Mouse (Mus musculus) bone marrow macrophage, adult 2 months (primary cell): ENCODE results near the gene Nectin1. TPM values are rescaled to one million over a fixed set of nuclear protein-coding genes. Genes with fewer than 3 reads are reported as not detected.

Experiments used
- H3K27ac ChIP-seq: 2 replicates; pipeline ENCODE4 v1.5.1; 2012; ENCODE audit warnings: low read depth, low read length; ENCODE audit not compliant: insufficient read depth
- H3K4me1 ChIP-seq: 2 replicates; pipeline ENCODE4 v1.6.1; 2012; ENCODE audit warnings: low read length; ENCODE audit not compliant: control insufficient read depth, insufficient read depth
- H3K4me3 ChIP-seq: 2 replicates; pipeline ENCODE4 v1.5.1; 2012; ENCODE audit warnings: mild to moderate bottlenecking, low read length, moderate library complexity; ENCODE audit not compliant: insufficient read depth
- CTCF ChIP-seq: IDR thresholded peaks from 2 replicates; pipeline ENCODE4 v1.5.1; 2012; ENCODE audit warnings: low read depth, mild to moderate bottlenecking, low read length, moderate library complexity
- POLR2A ChIP-seq: IDR thresholded peaks from 2 replicates; pipeline ENCODE4 v1.6.1; 2012; ENCODE audit warnings: mild to moderate bottlenecking, low read depth, low read length, borderline replicate concordance
- polyA plus RNA-seq: library from polyadenylated mRNA; stranded (reverse); fragments of >200 nt; gene quantifications from 2 replicates; pipeline ENCODE4 v1.2.4, GENCODE M21; 2012; ENCODE audit not compliant: missing spikeins, insufficient read depth, insufficient read length

Nectin1 gene
- polyA plus RNA-seq, 1 experiment = 12.9 TPM

DNA sequence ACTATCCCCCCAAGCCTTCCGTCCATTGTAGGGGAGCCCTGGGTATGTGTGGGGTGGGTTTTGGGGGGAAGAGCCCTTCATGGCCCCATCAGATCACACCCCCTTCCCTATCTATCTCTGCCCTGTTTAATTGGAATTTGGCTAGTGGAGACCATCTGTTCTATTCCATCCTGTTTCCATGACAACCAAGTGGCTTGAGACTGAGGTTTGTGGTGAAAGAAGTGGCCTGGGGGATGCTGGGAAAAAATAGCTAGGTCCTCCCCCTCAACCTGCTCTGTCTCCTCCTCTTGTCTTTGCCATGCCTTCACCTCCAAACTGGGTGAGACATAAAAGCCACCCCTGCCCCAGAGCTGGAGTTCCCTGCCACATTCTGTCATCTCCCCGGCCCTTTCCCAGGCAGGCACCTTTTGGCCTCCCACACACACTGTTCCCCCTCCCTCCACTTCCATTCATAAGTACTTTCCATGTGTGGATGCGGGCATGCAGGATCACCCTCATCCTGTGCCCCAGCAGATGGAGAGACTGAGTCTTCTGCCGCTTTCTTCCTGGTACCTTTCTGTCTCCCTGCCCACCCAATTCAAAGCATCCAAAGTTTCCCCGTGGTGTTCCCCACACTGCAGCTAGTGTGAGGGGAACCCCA, 17.5 kb downstream of the Nectin1 start:
- Histone ChIP-seq H3K4me3 (no peak overlapping the region), H3K4me1 (no peaks in the 10 kb centered on the region), H3K27ac (no peak overlapping the region)
- TF ChIP-seq CTCF (no peak), POLR2A (no peak)

DNA sequence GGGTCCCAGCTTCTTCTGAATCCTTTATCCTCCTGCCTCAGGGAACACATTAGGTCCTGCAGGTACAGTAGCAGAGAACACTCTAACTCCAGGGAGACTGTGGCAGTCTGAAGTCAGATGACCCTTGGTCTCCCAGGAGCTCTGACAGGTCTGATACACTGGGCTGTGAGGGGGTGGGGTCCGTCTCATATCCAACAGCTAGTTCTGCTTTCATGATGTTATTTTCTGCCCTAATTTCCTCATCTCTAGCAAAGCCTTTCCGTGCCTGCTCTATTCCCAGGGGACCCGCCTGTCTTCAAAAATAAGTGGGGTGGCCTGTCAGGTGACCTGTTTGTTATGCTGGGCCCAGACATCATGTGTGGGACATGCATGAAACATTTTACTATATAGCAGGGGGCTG, 18.2 kb downstream of the Nectin1 start:
- Histone ChIP-seq H3K4me1 (no peaks in the 10 kb centered on the region), H3K27ac (no peak overlapping the region), H3K4me3 (no peak overlapping the region)
- no peak for TF ChIP-seq POLR2A
- no peak for TF ChIP-seq CTCF

DNA sequence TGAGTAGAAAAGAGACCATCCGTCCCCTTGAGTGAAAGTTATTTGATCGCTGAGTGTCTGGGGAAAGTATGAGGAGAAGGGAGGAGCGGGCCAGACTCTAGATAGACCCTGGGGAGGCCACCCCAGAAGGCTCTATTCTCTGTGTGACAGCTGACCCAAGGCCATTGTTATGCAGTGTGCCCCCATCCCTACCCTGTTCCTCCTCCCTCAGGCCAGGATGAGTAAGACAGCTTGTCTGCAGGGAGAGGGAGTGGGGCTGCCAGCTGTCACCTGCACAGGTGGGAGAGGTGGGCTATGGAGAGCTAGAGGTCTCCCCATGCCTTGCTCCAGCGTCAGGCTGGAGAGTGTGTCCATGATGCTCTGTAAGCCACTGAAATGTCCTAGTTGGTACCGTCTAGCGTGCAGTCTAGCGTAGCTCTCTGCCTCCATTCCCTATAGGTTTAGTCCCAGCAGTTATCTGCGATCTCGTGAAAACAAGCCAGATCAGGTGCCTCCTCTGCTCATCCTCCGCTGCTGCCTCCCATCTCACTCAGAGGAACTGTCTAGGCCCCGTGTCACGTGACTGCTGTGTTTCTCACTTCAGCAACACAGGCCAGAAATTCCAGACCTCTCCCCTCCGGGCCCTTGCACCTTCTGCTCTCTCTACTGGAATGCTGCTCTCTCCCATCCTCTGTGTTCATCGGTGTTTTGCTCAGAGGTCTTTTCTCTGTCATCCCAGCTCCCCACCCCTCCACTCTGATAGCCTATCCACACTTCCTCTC, 21.8 kb downstream of the Nectin1 start:
- no peaks in the 10 kb centered on the region for H3K4me1 ChIP-seq
- TF ChIP-seq CTCF (no peak), POLR2A (no peak)

DNA sequence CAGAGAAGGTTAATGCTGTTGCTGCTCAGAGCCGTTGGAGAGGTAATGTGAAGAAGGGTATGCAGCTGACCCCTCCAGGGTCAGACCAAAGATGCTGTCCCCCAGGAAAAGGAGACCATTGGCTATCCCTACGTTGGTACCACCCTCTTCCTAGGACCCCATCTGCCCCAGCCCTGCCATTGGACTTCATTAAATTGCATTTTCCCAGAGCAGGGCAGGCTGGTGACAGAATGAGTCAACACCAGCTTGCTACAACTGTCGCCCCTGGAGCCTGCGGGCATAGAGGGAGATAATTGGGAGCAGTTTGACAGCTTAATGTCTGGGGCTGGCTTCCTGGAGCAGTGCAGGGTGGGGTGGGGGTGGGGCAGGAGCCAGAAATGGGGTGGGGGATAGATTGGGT, 25.0 kb downstream of the Nectin1 start:
- peaks cover 2% of the 10 kb centered on the region; the same call in 1 of the 2 replicates for H3K4me1 ChIP-seq
- no peak overlapping the region for H3K4me3 ChIP-seq
- H3K27ac ChIP-seq = no peak overlapping the region
- no peak for TF ChIP-seq POLR2A
- no peak for TF ChIP-seq CTCF

More for the DNA sequence above, 21.8 kb downstream of the Nectin1 start:
- Histone ChIP-seq H3K4me3 (no peak overlapping the region), H3K27ac (no peak overlapping the region)

DNA sequence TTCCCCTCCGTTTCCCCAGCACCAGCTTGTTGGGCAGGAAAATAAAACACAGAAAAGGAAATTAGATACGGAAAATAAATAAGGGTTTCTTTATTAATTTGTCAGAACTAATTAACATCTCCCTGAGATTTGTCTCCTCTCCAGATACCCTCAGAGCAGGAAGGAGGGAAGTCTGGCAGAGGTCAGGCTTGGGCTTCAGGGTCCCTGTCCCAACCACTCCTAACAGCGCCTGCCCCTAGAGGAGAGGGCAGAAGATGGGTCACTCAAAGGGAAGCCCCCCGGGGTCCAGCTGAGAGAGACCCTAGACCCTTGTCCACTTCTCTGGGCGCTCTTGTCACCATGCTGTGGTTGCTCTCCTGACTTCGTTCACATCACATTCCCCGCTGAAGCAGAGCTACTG, 25.4 kb downstream of the Nectin1 start:
- Histone ChIP-seq H3K4me1 (peaks cover 2% of the 10 kb centered on the region; the same call in 1 of the 2 replicates), H3K27ac (no peak overlapping the region), H3K4me3 (no peak overlapping the region)
- TF ChIP-seq CTCF (no peak), POLR2A (no peak)

DNA sequence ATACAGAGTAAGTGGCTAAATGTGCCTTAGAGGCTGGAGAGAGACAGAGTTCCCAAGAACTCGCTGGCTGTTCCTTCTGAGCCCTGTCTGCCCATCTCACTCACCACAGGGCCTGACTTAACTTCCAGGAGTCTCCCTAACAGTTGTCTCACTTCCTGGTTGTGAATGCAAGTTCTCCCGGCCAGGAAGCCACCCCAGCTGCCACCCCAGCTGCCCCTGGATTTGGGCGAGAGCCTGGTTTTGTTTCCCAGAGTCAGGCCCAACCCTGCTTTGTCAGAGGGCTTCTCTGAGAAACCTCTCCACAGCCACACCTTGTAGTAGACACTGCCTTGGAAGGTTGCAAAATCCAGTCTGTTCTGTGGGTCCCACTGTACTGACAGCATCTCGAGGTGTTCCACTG, 26.2 kb downstream of the Nectin1 start:
- Histone ChIP-seq H3K4me3 (no peak overlapping the region), H3K4me1 (peaks cover 2% of the 10 kb centered on the region; the same call in 1 of the 2 replicates), H3K27ac (no peak overlapping the region)
- no peak for TF ChIP-seq CTCF

DNA sequence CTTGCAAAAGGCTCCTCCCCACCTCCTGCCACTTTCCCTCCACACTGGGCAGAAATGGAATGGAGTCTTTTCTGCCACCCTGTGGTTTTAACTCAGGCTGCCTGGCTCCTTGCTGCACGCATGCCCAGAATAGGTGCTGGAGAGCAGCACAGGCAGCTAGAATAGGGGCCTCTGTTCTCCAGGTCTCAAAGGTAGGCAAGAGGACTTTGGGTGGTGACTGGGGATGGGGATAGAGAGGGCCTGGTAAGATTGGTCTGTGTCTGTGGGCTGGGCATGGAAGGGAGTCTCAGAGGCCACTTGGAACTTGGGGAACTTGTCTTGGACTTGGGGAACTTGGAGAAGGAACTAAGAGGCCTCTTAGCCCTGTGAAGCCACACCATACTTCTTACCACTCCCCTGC, 27.3 kb downstream of the Nectin1 start:
- Histone ChIP-seq H3K27ac (no peak overlapping the region), H3K4me3 (no peak overlapping the region), H3K4me1 (peaks cover 2% of the 10 kb centered on the region; the same call in 1 of the 2 replicates)
- TF ChIP-seq CTCF = no peak
- TF ChIP-seq POLR2A = no peak

DNA sequence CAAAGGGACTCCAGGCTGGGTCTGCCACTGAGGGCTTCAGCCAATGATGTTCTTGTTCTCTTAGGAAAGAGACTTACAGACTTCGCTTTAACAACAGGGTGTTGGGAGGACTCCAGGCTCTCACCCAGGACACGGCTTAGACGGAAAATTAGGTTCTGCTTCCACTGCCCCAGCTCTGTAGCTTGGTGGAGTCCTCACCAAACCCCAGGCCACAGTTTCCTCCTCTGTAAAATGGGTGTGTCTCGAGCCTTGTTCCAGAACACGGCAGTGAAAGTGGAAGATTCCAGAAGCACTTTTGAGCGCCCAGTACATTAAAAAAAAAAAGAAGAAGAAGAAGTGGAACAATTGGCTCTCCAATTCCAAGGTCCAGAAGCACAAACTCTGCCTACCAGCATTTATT, 28.7 kb downstream of the Nectin1 start:
- Histone ChIP-seq H3K27ac (no peak overlapping the region), H3K4me3 (no peak overlapping the region), H3K4me1 (peaks cover 2% of the 10 kb centered on the region; the same call in 1 of the 2 replicates)
- no peak for TF ChIP-seq POLR2A
- TF ChIP-seq CTCF = no peak

DNA sequence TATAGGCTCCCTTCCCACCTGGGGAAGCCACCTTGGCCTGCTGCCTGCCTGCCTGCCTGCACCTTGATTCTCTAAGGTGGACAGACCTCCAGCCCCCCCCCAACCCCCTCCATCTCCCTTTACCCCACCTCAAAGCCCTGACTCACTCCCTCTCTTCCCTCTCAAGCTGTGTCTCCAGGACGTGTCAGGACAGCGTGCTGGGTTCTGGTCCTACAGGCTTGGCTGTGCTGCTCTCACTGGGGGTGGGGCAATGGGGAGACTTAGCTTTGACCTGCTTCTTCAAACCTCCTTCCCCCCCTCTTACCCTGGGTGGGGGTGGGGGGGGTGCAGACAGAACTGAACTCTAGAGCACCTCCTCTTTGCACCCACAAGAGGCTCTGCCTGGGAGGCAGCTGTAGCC, 29.7 kb downstream of the Nectin1 start:
- H3K4me1 ChIP-seq = peaks cover 10% of the 10 kb centered on the region
- no peak overlapping the region for H3K27ac ChIP-seq
- TF ChIP-seq POLR2A (no peak), CTCF (no peak)
- H3K4me3 ChIP-seq = no peak overlapping the region

DNA sequence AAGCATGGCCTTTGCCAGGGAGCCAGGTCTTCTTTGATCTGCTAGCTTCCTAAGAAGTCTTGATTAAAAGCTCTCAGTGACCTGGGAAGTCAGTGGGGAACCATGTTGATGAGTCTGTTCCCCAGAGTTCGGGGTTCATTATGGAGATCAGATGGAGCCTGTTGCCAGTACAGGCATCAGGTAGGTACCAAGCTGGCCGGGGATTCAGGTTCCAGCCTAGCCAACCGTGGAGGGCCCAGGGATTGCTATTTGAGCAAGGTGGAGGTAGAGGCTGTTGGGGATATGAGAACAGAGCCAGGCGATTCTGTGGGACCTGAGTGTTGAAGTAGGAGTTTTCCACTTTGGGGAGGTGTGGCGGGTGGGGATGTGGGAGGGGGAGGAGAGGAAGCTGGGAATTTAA, 30.6 kb downstream of the Nectin1 start:
- peaks cover 10% of the 10 kb centered on the region for H3K4me1 ChIP-seq
- no peak overlapping the region for H3K27ac ChIP-seq
- H3K4me3 ChIP-seq = no peak overlapping the region
- TF ChIP-seq POLR2A (no peak), CTCF (no peak)

DNA sequence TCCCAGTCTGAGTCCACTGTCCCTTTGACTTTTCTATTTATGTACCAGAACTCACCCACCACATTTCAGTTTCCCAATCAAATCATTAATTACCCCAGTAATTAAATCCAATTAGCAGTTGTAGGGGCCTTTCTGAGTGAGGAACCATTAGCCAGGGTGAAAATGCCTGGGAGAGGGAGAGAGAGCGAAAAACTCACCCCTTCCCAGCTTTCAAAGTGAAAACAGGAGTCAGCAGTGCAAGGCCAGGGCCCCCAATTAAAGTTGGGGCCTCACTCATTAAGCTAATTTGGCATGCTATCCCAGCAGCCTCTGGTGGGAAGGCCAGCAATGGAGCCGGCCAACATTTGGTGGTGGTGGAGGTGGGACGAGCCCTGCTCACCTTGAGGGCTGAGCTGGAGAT, 32.4 kb downstream of the Nectin1 start:
- TF ChIP-seq POLR2A (no peak), CTCF (no peak)
- Histone ChIP-seq H3K4me1 (peaks cover 10% of the 10 kb centered on the region), H3K4me3 (no peak overlapping the region), H3K27ac (no peak overlapping the region)
